Mouse (Mus musculus) stomach, embryonic 15.5 days (tissue): ENCODE data around the gene C87436. TPM values are rescaled to one million over a fixed set of nuclear protein-coding genes. Genes with fewer than 3 reads are reported as not detected.

Experiments
- ATAC-seq: fragments of 200-750 bp; cut with Nextera tagmentation; 2 replicates; pipeline ENCODE4 v1.8.0; 2017; ENCODE audit warnings: low read depth, moderate number of reproducible peaks, moderate TSS enrichment; ENCODE audit not compliant: insufficient read depth, low FRiP score
- H3K27ac ChIP-seq: fragments of 300-500 bp; sonication (generic); 2 replicates; pipeline ENCODE4 v1.5.1; 2015; ENCODE audit warnings: mild to moderate bottlenecking, inconsistent platforms
- H3K27me3 ChIP-seq: fragments of 300-500 bp; sonication (generic); replicated peaks from 2 replicates; pipeline ENCODE4 v1.6.1; 2015; ENCODE audit warnings: inconsistent platforms
- H3K36me3 ChIP-seq: fragments of 300-500 bp; sonication (generic); 2 replicates; pipeline ENCODE4 v1.6.1; 2015; ENCODE audit warnings: inconsistent platforms
- H3K4me1 ChIP-seq: fragments of 300-500 bp; sonication (generic); 2 replicates; pipeline ENCODE4 v1.6.1; 2015; ENCODE audit warnings: inconsistent platforms
- H3K4me2 ChIP-seq: fragments of 300-500 bp; sonication (generic); 2 replicates; pipeline ENCODE4 v1.6.1; 2015; ENCODE audit warnings: mild to moderate bottlenecking, inconsistent platforms
- H3K4me3 ChIP-seq: fragments of 300-500 bp; sonication (generic); replicated peaks from 2 replicates; pipeline ENCODE4 v1.5.1; 2015; ENCODE audit warnings: inconsistent platforms
- H3K9ac ChIP-seq: fragments of 300-500 bp; sonication (generic); 2 replicates; pipeline ENCODE4 v1.6.1; 2015; ENCODE audit warnings: inconsistent platforms
- H3K9me3 ChIP-seq: fragments of 300-500 bp; sonication (generic); 2 replicates; pipeline ENCODE4 v1.6.1; 2016; ENCODE audit warnings: inconsistent platforms
- WGBS: fragments of 180-500 bp; shearing (Covaris S2); methylation state at CpG from one replicate; pipeline ENCODE4 v1.1.7; 2015; 5-methylcytosine and 5-hydroxymethylcytosine counted together
- polyA plus RNA-seq: library from polyadenylated mRNA; unstranded; fragments of >200 nt; fragmentation: Nextera tagmentation; extraction: Ambion mirVana; gene quantifications from 2 replicates; pipeline ENCODE4 v1.2.1, GENCODE M21; 2015

Gene C87436
- polyA plus RNA-seq, 1 experiment from 2014 or later = 20.9 TPM

- Histone ChIP-seq H3K27me3 (no peaks in the 10 kb centered on the region), H3K9ac (peak overlapping the region; percentile 37; the same call in 1 of the 2 replicates), H3K4me1 (0 out of 2 replicates have a peak, but pooled peaks cover 6% of the 10 kb centered on the region), H3K27ac (peak overlapping the region; percentile 96), H3K4me2 (peak overlapping the region; percentile 68), H3K36me3 (peaks cover 12% of the 10 kb centered on the region), H3K9me3 (no peaks in the 10 kb centered on the region), H3K4me3 (peak overlapping the region; percentile 76)
- WGBS = 2% methylated on average over 14 of the region's 14 CpGs
- ATAC-seq = peak; percentile 49; the same call in 1 of the 2 replicates
These were observed 463 bp upstream of the C87436 start for GRCm38 (mm10) chr6:86437711-86438110.

GRCm38 (mm10) chr6:86439119-86439496 lies 934 bp downstream of the C87436 start:
- peak overlapping the region; percentile 76 for H3K4me3 ChIP-seq
- H3K4me2 ChIP-seq = peak overlapping the region; percentile 68
- peaks cover 15% of the 10 kb centered on the region for H3K36me3 ChIP-seq
- no peaks in the 10 kb centered on the region for H3K9me3 ChIP-seq
- peak overlapping the region; percentile 96 for H3K27ac ChIP-seq
- H3K4me1 ChIP-seq = 0 out of 2 replicates have a peak, but pooled peaks cover 6% of the 10 kb centered on the region
- H3K27me3 ChIP-seq = no peaks in the 10 kb centered on the region
- no peak for ATAC-seq
- 3% methylated on average over 13 of the region's 13 CpGs for WGBS
- peak overlapping the region; percentile 76 for H3K9ac ChIP-seq

DNA sequence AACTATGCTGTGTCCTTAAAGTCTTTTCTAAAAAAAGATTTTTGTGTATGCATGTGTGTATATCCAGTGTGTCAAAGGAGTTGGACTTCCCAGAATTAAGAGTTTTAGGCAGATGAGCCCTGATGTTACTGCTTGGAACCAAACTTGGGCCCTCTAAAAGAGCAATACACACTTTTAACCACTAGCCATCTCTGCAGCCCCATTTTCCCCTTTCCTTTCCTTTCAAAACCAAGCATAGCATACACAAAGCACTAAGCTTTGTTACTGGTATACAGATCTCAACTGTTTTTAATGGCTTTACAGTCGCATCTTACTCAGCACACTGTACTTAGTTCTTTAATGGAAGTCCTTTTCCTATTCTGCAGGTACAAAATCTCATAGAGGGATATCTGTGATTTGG lies 1.4 kb downstream of the C87436 start:
- H3K27ac ChIP-seq = no peak overlapping the region
- peaks cover 19% of the 10 kb centered on the region for H3K36me3 ChIP-seq
- no peaks in the 10 kb centered on the region for H3K27me3 ChIP-seq
- WGBS = 88% methylated on average over 1 of the region's 1 CpGs
- H3K9ac ChIP-seq = no peak overlapping the region; the same call in 1 of the 2 replicates
- peak overlapping the region; percentile 76 for H3K4me3 ChIP-seq
- H3K9me3 ChIP-seq = no peaks in the 10 kb centered on the region
- H3K4me1 ChIP-seq = 0 out of 2 replicates have a peak, but pooled peaks cover 6% of the 10 kb centered on the region
- peak overlapping the region; percentile 68 for H3K4me2 ChIP-seq
- no peak for ATAC-seq

- no peaks in the 10 kb centered on the region for H3K9me3 ChIP-seq
- no peak overlapping the region for H3K4me2 ChIP-seq
- no peak overlapping the region for H3K9ac ChIP-seq
- H3K36me3 ChIP-seq = peaks cover 25% of the 10 kb centered on the region
- H3K4me1 ChIP-seq = 0 out of 2 replicates have a peak, but pooled peaks cover 6% of the 10 kb centered on the region
- WGBS = 91% methylated on average over 10 of the region's 10 CpGs
- no peak overlapping the region for H3K4me3 ChIP-seq
- no peak for ATAC-seq
- H3K27ac ChIP-seq = no peak overlapping the region
- no peaks in the 10 kb centered on the region for H3K27me3 ChIP-seq
These were observed 3.4 kb downstream of the C87436 start for GRCm38 (mm10) chr6:86441571-86441970.

GRCm38 (mm10) chr6:86445551-86445950 lies 7.4 kb downstream of the C87436 start:
- WGBS = 91% methylated on average over 18 of the region's 18 CpGs
- ATAC-seq = no peak
- Histone ChIP-seq H3K4me2 (no peak overlapping the region), H3K27me3 (no peaks in the 10 kb centered on the region), H3K4me3 (no peak overlapping the region), H3K4me1 (no peaks in the 10 kb centered on the region), H3K27ac (no peak overlapping the region), H3K9me3 (no peaks in the 10 kb centered on the region), H3K9ac (no peak overlapping the region), H3K36me3 (peaks cover 36% of the 10 kb centered on the region)

DNA sequence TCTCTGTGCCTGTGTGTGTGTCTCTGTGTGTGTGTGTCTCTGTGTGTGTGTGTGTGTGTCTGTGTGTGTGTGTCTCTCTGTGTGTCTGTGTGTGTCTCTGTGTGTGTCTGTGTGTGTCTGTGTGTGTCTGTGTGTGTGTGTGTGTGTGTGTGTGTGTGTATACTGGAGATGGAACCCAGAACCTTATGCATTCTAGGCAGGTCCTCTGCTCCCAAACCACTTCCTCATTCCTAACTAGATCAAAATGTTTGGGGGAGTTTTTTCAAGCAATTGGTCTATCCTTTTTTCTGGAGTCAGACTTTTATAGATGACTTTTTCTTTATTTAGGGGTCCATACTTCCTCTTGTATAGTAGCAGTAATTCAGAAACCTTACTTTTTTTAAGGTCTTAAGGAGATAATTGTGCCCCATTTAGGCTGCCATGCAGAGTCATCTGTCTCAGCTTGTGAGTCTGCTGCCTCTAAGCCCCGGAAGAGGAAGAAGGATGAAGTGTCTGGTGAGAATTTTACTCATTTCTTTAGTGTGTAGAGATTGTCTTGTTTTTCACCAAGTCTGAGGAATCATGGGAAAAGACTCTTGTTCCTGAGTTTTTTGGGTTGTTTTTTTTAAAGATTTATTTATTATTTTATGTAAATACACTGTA lies 8.9 kb downstream of the C87436 start:
- Histone ChIP-seq H3K9ac (no peak overlapping the region), H3K36me3 (peaks cover 43% of the 10 kb centered on the region), H3K4me3 (no peak overlapping the region), H3K9me3 (no peaks in the 10 kb centered on the region), H3K4me1 (no peaks in the 10 kb centered on the region), H3K27me3 (no peaks in the 10 kb centered on the region), H3K27ac (no peak overlapping the region), H3K4me2 (no peak overlapping the region)
- WGBS = 78% methylated on average over 1 of the region's 1 CpGs
- no peak for ATAC-seq

GRCm38 (mm10) chr6:86456727-86457126 lies 18.6 kb downstream of the C87436 start:
- WGBS = 87% methylated on average over 3 of the region's 3 CpGs
- Histone ChIP-seq H3K9ac (no peak overlapping the region), H3K4me1 (no peaks in the 10 kb centered on the region), H3K4me3 (no peak overlapping the region), H3K36me3 (peaks cover 25% of the 10 kb centered on the region; the same call in 1 of the 2 replicates), H3K9me3 (no peaks in the 10 kb centered on the region), H3K27ac (no peak overlapping the region), H3K27me3 (no peaks in the 10 kb centered on the region), H3K4me2 (no peak overlapping the region)
- no peak for ATAC-seq

DNA sequence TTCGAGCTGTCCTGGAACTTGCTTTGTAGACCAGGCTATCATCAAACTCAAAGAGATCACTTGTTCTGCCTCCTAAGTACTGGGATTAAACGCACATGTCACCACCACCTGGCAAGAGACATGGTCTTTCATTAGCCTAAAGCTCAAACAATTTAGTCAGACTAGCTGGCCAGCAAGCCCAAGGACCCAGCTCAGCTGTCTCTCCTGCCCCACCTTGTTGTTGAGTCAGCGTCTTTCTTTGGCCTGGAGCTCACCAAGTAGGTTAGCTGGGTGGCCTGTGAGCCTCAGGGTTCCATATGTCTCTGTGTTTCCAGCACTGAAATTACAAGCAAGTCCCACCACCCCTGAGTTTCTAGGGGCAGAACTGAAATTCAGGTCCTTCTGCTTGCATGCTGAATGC lies 24.9 kb downstream of the C87436 start:
- peaks cover 15% of the 10 kb centered on the region; the same call in 1 of the 2 replicates for H3K36me3 ChIP-seq
- no peak overlapping the region for H3K4me2 ChIP-seq
- H3K27me3 ChIP-seq = no peaks in the 10 kb centered on the region
- ATAC-seq = no peak
- no peak overlapping the region for H3K4me3 ChIP-seq
- 90% methylated on average over 3 of the region's 3 CpGs for WGBS
- no peak overlapping the region for H3K27ac ChIP-seq
- no peaks in the 10 kb centered on the region for H3K9me3 ChIP-seq
- no peaks in the 10 kb centered on the region for H3K4me1 ChIP-seq
- no peak overlapping the region for H3K9ac ChIP-seq

DNA sequence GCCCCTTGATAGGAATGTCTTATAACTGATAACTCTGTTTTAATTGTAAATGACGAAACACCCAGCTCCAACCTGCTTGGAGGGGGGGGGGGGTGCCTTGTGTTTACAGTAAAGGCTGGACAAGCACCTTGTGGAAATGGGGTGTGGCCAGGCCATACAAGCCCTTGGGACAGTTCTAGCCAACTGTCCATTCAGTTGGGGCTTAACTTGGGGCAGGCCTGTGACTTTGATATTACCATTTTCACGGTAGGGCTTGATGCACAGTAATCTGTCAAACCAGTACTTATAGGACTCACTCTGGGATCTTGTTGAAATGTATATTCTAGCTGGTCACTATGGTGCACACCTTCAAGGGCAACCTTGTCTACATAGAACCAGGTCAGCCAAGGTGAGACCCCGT lies 33.1 kb downstream of the C87436 start:
- H3K27ac ChIP-seq = peak overlapping the region; percentile 76; the same call in 1 of the 2 replicates
- no peak overlapping the region for H3K9ac ChIP-seq
- H3K4me2 ChIP-seq = peak overlapping the region; percentile 67
- 75% methylated on average over 3 of the region's 3 CpGs for WGBS
- H3K9me3 ChIP-seq = no peaks in the 10 kb centered on the region
- peaks cover 17% of the 10 kb centered on the region for H3K4me1 ChIP-seq
- 0 out of 2 replicates have a peak, but pooled peaks cover 4% of the 10 kb centered on the region for H3K36me3 ChIP-seq
- H3K27me3 ChIP-seq = no peaks in the 10 kb centered on the region
- no peak for ATAC-seq
- H3K4me3 ChIP-seq = peak overlapping the region; percentile 39

DNA sequence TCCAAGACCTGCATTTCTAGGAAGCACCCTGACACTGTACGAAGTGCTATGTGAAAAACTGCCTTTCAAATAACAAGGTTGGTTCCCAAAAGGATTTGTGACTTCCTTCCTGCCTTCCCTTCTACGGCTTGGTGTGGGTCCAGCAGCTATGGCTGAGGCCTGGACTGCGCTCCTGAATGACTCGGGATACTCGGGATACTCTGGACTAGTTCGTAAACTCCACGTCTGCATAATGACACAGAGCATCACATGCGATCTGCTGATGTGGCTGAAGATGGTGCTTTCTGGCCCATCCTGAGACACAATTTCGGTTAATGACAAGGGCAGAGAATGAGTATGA lies 33.6 kb downstream of the C87436 start:
- Histone ChIP-seq H3K4me1 (peaks cover 17% of the 10 kb centered on the region), H3K27me3 (no peaks in the 10 kb centered on the region), H3K9ac (peak overlapping the region; percentile 55; the same call in 1 of the 2 replicates), H3K27ac (peak overlapping the region; percentile 76), H3K4me3 (peak overlapping the region; percentile 39), H3K36me3 (0 out of 2 replicates have a peak, but pooled peaks cover 4% of the 10 kb centered on the region), H3K9me3 (no peaks in the 10 kb centered on the region), H3K4me2 (peak overlapping the region; percentile 67)
- ATAC-seq = peak; percentile 12; the same call in 1 of the 2 replicates
- 12% methylated on average over 9 of the region's 9 CpGs for WGBS

DNA sequence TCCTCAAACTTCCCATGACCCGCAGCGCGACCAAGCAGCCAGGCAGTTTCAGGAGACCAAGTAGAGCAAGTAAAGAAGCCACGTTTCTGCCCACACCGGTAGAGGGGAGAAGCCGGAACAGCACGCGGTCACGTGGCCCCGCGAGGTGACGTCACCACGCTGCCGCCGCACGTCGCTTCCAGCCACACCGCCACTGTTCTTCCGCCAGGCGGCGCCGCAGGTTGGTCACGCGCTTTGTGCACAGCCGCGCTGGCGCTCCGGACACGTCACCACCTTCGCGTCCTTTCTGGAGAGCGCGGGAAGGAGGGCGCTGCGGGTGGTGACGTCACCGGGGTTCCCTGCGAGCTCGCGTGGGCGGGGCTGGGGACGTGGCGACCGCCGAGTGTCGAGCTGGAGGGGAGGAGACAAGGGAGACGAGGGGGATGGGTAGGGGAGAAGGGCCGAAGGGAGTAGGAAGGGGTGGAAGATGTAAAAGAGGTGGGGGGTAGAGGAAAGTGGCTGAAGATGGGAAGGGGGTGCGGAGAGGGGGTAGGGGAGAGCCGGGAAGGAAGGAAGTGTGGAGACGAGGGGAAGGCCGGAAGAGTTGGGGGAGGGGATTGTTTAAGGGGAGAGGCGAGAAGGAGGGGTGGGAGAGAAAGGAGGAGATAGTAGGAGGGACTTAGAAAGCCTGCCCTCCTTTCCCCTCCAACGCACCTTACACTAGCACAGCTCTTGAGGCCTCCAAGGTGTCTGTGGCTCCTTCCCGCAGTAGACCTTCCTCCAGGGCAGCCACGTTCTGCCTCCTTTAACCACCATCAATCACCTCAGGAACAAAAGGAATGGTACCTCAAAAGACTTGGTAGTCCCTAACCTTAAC lies 34.2 kb downstream of the C87436 start:
- H3K4me2 ChIP-seq = peak overlapping the region; percentile 67
- peak overlapping the region; percentile 39 for H3K4me3 ChIP-seq
- ATAC-seq = peak; percentile 94
- 0 out of 2 replicates have a peak, but pooled peaks cover 4% of the 10 kb centered on the region for H3K36me3 ChIP-seq
- WGBS = under 1% methylated on average over 56 of the region's 56 CpGs
- H3K9ac ChIP-seq = peak overlapping the region; percentile 55; the same call in 1 of the 2 replicates
- H3K27ac ChIP-seq = peak overlapping the region; percentile 86
- no peaks in the 10 kb centered on the region for H3K27me3 ChIP-seq
- H3K4me1 ChIP-seq = peaks cover 17% of the 10 kb centered on the region
- H3K9me3 ChIP-seq = no peaks in the 10 kb centered on the region

- H3K9ac ChIP-seq = peak overlapping the region; percentile 6; the same call in 1 of the 2 replicates
- WGBS = 48% methylated on average over 7 of the region's 7 CpGs
- H3K9me3 ChIP-seq = no peaks in the 10 kb centered on the region
- peak overlapping the region; percentile 86 for H3K27ac ChIP-seq
- H3K4me2 ChIP-seq = peak overlapping the region; percentile 54
- ATAC-seq = no peak
- 0 out of 2 replicates have a peak, but pooled peaks cover 2% of the 10 kb centered on the region for H3K36me3 ChIP-seq
- H3K27me3 ChIP-seq = no peaks in the 10 kb centered on the region
- H3K4me3 ChIP-seq = peak overlapping the region; percentile 36
- peaks cover 20% of the 10 kb centered on the region for H3K4me1 ChIP-seq
These were observed 34.9 kb downstream of the C87436 start for GRCm38 (mm10) chr6:86473077-86473476.
